Mouse (Mus musculus): ENCODE results near the gene Cyb561. TPM values are rescaled to one million over a fixed set of nuclear protein-coding genes. Genes with fewer than 3 reads are reported as not detected.
A peak's percentile ranks its signal among the peaks of the same experiment; 100 is the strongest.

Gene Cyb561
- total and polyA plus RNA-seq, 3 experiments: 32.8 to 43.9 TPM; not detected in 1

- TF ChIP-seq USF2 (IDR thresholded peaks at IDR 0.05; ENCODE audit: borderline replicate concordance in 1 of 2, insufficient read depth in 1 of 2, low read depth in 1 of 2, low read length in 2 of 2): no peak; a peak in 1 of 4 replicates
- peak; percentile 27; the same call in 1 of the 2 replicates for TF ChIP-seq NRF1 (IDR thresholded peaks at IDR 0.05; ENCODE audit: insufficient read depth, low read depth, low read length, poor library complexity, severe bottlenecking)
- TF ChIP-seq JUND (IDR thresholded peaks at IDR 0.05; ENCODE audit: low read depth, low read length): 0 out of 2 replicates have a peak, but pooled peaks have one; percentile 28
- peak; percentile 56 for TF ChIP-seq TCF12 (IDR thresholded peaks at IDR 0.05; ENCODE audit: low read depth, low read length)
- TF ChIP-seq CHD2 (IDR thresholded peaks at IDR 0.05; ENCODE audit: low read length): peak; percentile 10; the same call in 1 of the 2 replicates
- no peak for TF ChIP-seq ZC3H11A (IDR thresholded peaks at IDR 0.05; ENCODE audit: low read depth, low read length)
- TF ChIP-seq GABPA (IDR thresholded peaks at IDR 0.05; ENCODE audit: low read depth, low read length): no peak
- TF ChIP-seq TAL1 (IDR thresholded peaks at IDR 0.05; ENCODE audit: low read length): no peak
- no peak for TF ChIP-seq CHD1 (IDR thresholded peaks at IDR 0.05; ENCODE audit: low read depth, low read length)
- no peak for TF ChIP-seq MAFK (IDR thresholded peaks at IDR 0.05; ENCODE audit: borderline replicate concordance, low read depth, low read length)
- TF ChIP-seq GATA1 (IDR thresholded peaks at IDR 0.05; ENCODE audit: low read depth, low read length): peak; percentile 86
- no peak for TF ChIP-seq CTCF (IDR thresholded peaks at IDR 0.05 in 2 of 3, conservative IDR thresholded peaks at IDR 0.05 in 1 of 3; ENCODE audit: control insufficient read depth in 1 of 3, insufficient read depth in 1 of 3, low read depth in 2 of 3, low read length in 3 of 3, poor library complexity in 1 of 3, severe bottlenecking in 1 of 3)
- peak; percentile 72 for TF ChIP-seq ETS1 (IDR thresholded peaks at IDR 0.05; ENCODE audit: low read depth, low read length)
- TF ChIP-seq ELF1 (IDR thresholded peaks at IDR 0.05; ENCODE audit: low read depth, low read length): peak; percentile 81
- peak; percentile 96 for TF ChIP-seq ZMIZ1 (IDR thresholded peaks at IDR 0.05; ENCODE audit: low read depth, low read length)
- peak; percentile 89 for TF ChIP-seq MXI1 (IDR thresholded peaks at IDR 0.05; ENCODE audit: low read depth, low read length)
- TF ChIP-seq HCFC1 (IDR thresholded peaks at IDR 0.05; ENCODE audit: low read depth, low read length): peak; percentile 76
- TF ChIP-seq KAT2A (conservative IDR thresholded peaks at IDR 0.05; ENCODE audit: low read depth, low read length): peak; percentile 25; the same call in 1 of the 2 replicates
- peak; percentile 48; the same call in 1 of the 2 replicates for TF ChIP-seq MAZ (IDR thresholded peaks at IDR 0.05; ENCODE audit: low read depth, low read length)
These were observed 6.4 kb downstream of the Cyb561 start (continued) for GRCm38 (mm10) chr11:105946694-105947154.

GRCm38 (mm10) chr11:105944770-105945672, 8.1 kb downstream of the Cyb561 start:
- Histone ChIP-seq H3K9me3 (replicated peaks; ENCODE audit: insufficient read depth, low read length) (no peaks in the 10 kb centered on the region), H3K27me3 (ENCODE audit: control insufficient read depth in 1 of 2, insufficient read depth in 2 of 2, low read length in 2 of 2) (no peaks in the 10 kb centered on the region), H3K79me2 (ENCODE audit: control insufficient read depth, insufficient read depth, low read length, poor library complexity) (peaks cover 4% of the 10 kb centered on the region; the same call in 1 of the 2 replicates), H3K4me3 (ENCODE audit: control insufficient read depth in 1 of 2, insufficient read depth in 1 of 2, low read depth in 2 of 2, low read length in 2 of 2) (peak overlapping the region; percentile 82 to 98), H3K36me3 (ENCODE audit: control insufficient read depth in 1 of 2, insufficient read depth in 2 of 2, low read length in 2 of 2) (peaks cover 0 to 16% of the 10 kb centered on the region in 2 experiments; a peak in 2 of 4 replicates), H3K9ac (ENCODE audit: control insufficient read depth, low read depth, low read length, poor library complexity, severe bottlenecking) (peak overlapping the region; percentile 88), H3K4me1 (ENCODE audit: control insufficient read depth in 1 of 2, insufficient read depth in 2 of 2, low read length in 2 of 2) (peaks cover 10 to 45% of the 10 kb centered on the region in 2 experiments), H3K27ac (ENCODE audit: control insufficient read depth, low read depth, low read length) (peak overlapping the region; percentile 44)
- DNase-seq (ENCODE audit: low read depth, low spot score): peak; percentile 78
- TF ChIP-seq TCF12 (IDR thresholded peaks at IDR 0.05; ENCODE audit: low read depth, low read length) (peak; percentile 39; the same call in 1 of the 2 replicates), POLR2A (IDR thresholded peaks at IDR 0.05; ENCODE audit: control insufficient read depth in 1 of 2, insufficient read depth in 1 of 2, low read depth in 1 of 2, low read length in 2 of 2, poor library complexity in 1 of 2) (no peak), POLR2AphosphoS2 (IDR thresholded peaks at IDR 0.05; ENCODE audit: low read length) (no peak), GABPA (IDR thresholded peaks at IDR 0.05; ENCODE audit: low read depth, low read length) (no peak), SMC3 (IDR thresholded peaks at IDR 0.05; ENCODE audit: low read depth, low read length) (no peak), JUND (IDR thresholded peaks at IDR 0.05; ENCODE audit: low read depth, low read length) (no peak), HCFC1 (IDR thresholded peaks at IDR 0.05; ENCODE audit: low read depth, low read length) (no peak), ZC3H11A (IDR thresholded peaks at IDR 0.05; ENCODE audit: low read depth, low read length) (no peak), SIN3A (IDR thresholded peaks at IDR 0.05; ENCODE audit: low read length) (no peak), USF2 (IDR thresholded peaks at IDR 0.05; ENCODE audit: borderline replicate concordance in 1 of 2, insufficient read depth in 1 of 2, low read depth in 1 of 2, low read length in 2 of 2) (no peak), MAFK (IDR thresholded peaks at IDR 0.05; ENCODE audit: borderline replicate concordance, low read depth, low read length) (no peak), NELFE (IDR thresholded peaks at IDR 0.05; ENCODE audit: low read depth, low read length) (no peak), RCOR1 (IDR thresholded peaks at IDR 0.05; ENCODE audit: low read depth, low read length) (no peak), ETS1 (IDR thresholded peaks at IDR 0.05; ENCODE audit: low read depth, low read length) (0 out of 2 replicates have a peak, but pooled peaks have one; percentile 10), GATA1 (IDR thresholded peaks at IDR 0.05; ENCODE audit: low read depth, low read length) (peak; percentile 66), TAL1 (IDR thresholded peaks at IDR 0.05; ENCODE audit: low read length) (0 out of 2 replicates have a peak, but pooled peaks have one; percentile 4), USF1 (IDR thresholded peaks at IDR 0.05; ENCODE audit: low read depth, low read length) (no peak), E2F4 (IDR thresholded peaks at IDR 0.05; ENCODE audit: borderline replicate concordance, low read depth, low read length) (no peak), CHD2 (IDR thresholded peaks at IDR 0.05; ENCODE audit: low read length) (no peak), MAX (IDR thresholded peaks at IDR 0.05; ENCODE audit: low read length) (0 out of 2 replicates have a peak, but pooled peaks have one; percentile 11), MEF2A (IDR thresholded peaks at IDR 0.05; ENCODE audit: extremely low read depth, insufficient replicate concordance, low read depth, low read length, poor library complexity, severe bottlenecking) (no peak), MAZ (IDR thresholded peaks at IDR 0.05; ENCODE audit: low read depth, low read length) (0 out of 2 replicates have a peak, but pooled peaks have one; percentile 24), MXI1 (IDR thresholded peaks at IDR 0.05; ENCODE audit: low read depth, low read length) (no peak)
